Mouse (Mus musculus) right cerebral cortex, adult 18-20 months (tissue): Measurements from ENCODE around the gene Srl.
A peak's percentile ranks its signal among the peaks of the same experiment; 100 is the strongest.
"Not testable (repeated sequence)": the region's sequence is repeated elsewhere in the genome, so short reads cannot be mapped to it uniquely, and the experiment has no call there.

Experiments
- DNase-seq: peaks from one replicate; pipeline ENCODE4 v3.0.0; 2022; ENCODE audit warnings: mixed read lengths

Gene Srl

DNA sequence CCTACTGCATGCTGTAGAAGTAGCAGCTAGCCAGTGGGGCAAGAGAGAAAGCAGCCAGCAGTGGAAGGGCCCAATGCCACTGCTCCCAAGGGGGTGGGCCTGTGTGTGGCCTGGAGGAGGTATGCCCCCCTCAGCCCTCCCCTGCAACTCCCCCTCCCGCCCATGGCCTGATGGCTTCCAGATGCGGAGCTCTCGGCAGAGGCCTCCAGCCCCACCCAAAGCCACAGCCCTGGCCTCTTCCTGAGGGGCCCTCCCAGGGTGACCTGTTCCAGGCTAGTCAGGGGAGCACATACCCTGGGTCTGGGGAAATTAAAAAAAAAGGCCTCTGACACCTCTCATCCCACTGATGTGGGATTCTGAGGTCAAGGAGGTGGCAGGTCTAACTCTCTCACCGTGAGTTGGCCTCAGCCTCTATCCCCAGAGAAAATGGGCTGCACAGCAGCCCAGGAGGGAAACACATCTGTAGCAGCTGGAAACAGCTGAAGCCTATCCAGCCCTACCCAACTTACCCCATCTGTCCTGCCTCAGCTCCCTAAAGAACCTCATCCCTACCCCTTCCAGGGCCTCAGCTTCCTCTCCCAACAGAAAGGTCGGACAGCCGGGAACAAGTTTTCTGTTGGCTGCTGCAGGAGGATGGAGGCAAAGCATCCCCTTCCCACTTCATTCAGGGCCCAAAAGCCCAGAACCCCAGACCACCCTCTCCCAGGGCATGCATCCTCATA is 11.4 kb upstream of the Srl start:
- DNase-seq, result no peak

DNA sequence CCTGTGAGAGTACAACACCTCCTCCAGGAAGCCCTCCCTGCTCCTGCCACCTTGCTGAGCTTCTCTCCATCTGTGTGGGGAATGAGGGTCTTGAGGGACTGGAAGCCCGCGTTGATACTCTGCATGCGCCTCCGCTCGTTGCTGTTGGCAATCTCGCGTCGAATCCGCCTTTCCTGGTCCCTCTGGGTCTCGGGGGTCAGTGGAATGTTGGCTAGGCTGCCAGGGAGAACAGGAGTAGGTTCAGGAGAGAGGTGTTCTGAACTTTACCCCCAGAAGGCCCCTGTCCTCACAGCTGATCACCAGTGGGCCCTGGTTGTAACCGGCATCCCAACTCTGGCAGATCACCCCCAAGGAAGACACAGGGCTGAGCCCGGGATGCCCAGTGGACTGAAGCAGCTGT is 10.3 kb upstream of the Srl start:
- DNase-seq, result no peak

DNA sequence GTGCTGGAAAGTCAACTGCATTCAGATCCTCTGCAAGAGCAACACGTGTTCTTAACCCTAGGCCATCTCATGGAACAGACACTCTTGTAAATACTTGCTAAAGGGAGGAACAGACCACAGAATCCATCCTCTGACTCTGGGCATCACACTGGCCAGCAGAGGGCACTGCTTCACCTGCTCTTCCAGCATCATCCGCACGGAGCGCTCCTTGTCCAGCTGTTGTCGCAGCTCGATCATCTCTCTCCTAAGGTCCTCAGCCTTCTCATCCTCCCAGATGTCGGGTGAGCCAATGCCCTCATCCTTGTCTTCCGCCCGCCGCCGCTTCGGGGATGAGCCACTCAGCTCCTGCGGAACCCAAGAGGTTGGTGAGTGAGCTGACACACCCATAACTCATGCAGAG is 9.4 kb upstream of the Srl start:
- DNase-seq, result peak; percentile 59

DNA sequence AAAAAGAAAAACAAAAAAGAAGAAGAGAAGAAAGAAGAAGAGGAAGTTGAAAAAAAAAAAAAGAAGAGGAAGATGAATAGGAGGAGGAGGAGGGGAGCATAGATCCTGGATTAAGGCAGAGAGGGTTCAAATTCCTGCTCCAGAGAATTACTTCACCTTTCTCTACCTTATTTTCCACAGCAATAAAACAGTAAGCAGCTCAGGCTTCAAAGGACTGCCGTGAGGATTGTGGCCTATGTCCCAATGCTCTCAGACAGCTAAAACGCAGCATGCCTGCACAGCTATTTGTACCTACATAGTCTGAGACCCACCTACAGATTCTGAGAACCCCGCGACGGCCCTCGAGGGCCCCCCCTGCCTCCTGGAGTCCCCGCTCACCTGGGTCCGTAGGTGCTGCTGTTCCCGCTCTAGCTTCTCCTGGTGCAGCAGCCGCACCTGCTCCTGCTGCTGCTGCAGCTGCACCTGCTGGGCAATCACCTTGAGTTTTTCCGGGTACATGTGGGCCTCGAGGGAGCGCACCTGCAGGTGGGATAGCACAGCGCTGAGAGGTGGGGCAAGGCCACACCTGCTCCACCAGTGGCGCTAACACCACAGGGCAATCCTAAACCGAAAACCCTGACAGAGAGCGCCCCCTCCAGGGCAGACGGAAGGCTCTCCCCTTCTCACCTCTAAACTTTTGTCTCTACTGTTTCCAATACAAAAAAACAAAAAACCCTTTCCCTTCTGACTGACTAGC is 7.5 kb upstream of the Srl start:
- DNase-seq, result no peak

DNA sequence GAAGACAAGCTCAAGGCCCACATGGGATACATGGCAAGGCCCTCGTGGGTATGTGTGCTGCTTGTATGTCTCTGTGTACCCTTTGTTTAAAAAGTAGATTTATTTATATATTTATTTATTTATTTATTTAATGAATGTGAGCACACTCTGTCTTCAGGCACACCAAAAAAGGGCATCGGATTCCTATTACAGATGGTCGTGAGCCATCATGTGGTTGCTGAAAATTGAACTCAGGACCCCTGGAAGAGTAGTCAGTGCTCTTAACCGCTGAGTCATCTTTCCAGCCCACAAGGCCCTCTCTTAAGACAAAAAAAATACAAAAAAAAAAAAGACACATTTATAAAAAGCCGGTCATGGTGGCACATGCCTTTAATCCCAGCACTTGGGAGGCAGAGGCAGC is 6.0 kb upstream of the Srl start:
- no peak for DNase-seq

DNA sequence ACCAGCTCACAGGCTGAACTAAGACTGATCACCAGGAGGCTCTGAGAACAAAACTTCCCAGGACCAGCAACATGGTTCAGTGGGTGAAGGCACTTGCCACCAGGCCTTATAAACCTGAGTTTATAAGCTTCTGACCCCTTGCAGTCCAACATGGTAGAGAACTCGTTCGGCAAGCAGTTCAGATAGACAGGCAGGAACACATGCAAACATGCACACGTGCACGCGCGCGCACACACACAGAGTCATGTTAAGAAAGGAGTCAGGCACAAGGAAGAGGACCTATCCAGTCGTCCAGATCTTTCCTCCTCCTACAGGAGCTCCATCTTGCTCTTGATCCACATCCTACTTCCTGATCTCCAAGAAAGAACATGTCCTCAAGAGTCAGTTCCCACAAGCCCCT is 5.2 kb upstream of the Srl start:
- DNase-seq, result no peak

DNA sequence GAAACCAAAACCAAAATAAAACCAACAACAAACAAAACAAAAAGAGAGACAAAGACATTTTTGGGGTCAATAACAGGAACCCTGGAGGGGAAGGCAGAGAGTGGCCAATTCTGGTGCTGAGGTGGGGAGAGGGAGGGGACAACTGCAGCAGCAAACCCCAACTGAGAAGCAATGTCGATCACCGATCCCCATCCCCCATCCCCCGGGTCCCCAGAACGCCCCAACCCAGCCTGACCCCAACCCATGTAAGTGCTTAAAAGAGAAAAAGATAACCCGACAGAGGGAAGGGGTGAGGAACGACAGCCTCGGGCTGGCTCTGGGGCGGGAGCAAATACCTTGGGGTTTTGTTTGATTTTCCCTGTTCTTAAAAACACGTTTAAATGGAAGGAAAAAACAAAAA is 3.2 kb upstream of the Srl start:
- DNase-seq, result no peak

DNA sequence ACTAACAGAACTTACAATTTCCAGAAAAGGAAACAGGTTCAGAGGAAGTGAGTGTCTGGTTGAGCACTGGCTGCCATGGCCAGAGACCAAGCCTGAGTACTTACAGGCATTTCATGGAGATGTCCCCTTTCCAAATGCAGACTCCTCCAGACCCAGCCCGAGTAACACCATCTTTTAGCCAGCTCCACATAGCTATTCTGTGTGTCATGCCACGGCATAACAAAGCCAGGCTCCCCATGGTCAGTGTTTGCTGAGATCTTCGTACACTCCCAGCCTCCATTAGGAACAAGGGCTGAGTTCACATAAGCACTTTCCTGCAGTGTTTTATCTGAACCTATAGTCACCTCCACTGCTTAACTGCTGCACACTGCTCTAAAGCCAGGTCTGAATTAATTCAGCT is 1.6 kb upstream of the Srl start:
- no peak for DNase-seq

DNA sequence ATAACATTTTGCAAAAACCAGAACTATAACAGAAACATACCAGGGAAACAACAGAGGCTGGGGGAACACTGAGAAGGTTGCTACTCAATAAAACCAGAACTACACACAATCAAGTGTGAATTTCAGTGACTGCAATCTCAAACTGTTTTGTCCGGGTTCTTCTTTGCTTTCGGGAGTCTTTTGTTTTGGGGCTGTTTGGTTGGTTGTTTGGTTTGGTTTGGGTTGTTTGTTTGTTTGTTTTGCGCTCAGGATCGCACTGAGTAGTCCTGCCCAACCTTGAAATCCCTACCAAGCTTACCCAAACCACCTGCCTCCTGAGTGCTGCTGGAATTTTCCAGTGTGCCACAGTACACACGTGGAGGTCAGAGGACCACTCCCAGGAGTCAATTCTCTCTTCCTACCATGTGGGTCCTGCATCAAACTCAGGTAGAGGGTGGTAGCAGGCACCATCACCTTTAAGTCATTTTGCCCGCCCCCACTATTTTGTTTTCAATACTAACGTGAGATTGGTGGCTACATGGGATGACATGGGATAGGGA is 689 bp upstream of the Srl start:
- no peak for DNase-seq

DNA sequence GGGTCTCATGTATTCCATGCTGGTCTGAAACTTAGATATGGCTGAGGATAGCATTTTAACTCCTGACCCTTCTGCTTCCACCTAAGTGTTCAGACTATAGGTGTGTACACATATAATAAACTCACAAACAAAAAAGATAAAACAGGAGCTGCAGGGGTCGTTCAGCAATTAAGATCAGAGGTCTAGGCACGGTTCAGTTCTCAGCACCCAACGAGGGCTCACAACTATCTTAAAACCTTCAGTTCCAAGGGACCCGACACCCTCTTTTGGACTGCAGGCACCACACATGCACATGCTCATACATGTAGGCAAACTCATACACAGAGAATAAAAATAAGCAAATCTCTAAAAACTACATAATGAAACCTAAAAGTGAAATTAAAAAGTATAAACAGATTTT is 583 bp downstream of the Srl start:
- DNase-seq, result no peak

DNA sequence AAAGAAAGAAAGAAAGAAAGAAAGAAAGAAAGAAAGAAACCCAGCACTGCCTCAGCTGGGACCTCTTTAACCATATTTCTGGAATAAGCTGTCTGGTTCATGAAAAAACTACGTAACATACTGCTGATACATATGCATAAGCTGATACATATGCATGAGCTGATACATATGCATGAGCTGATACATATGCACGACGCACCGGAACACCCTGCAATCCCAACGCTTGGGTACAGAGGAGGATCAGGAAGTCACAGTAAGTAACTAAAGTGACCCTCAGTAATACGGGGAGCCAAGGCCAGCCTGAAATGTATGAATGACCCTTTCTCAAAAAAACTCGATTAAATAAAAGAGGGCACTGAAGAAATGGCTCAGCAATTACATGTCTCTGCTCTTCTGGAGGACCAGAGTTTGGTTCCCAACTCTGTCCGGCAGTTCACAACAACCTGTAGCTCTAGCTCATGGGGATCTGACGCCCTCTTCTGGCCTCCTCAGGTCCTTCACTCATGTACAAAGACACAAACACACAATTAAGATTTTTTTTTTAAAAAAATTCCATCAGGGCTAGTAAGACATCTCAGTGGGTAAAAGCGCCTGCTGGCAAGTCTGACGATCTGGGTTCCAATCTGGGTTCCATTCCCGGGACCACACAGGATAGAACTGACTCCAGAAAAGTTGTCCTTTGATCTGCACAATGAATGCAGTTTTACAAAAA is 1.4 kb downstream of the Srl start:
- no peak for DNase-seq

DNA sequence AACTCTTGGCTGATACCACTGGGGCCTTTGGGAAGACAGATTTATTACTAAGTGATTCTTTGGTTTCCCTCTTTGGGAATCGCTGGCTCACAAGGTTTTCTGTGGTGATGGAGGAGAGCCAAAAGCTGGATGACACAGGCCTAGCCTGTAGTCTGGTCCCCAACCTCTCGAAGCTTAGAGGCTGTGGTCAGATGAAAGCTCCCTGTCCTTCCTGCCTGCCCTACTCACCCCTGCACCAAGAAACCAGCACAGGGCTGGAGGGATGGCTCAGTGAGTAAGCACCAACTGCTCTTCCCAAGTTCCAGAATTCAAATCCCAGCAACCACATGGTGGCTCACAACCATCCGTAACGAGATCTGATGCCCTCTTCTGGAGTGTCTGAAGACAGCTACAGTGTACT is 2.1 kb downstream of the Srl start:
- DNase-seq, result no peak

DNA sequence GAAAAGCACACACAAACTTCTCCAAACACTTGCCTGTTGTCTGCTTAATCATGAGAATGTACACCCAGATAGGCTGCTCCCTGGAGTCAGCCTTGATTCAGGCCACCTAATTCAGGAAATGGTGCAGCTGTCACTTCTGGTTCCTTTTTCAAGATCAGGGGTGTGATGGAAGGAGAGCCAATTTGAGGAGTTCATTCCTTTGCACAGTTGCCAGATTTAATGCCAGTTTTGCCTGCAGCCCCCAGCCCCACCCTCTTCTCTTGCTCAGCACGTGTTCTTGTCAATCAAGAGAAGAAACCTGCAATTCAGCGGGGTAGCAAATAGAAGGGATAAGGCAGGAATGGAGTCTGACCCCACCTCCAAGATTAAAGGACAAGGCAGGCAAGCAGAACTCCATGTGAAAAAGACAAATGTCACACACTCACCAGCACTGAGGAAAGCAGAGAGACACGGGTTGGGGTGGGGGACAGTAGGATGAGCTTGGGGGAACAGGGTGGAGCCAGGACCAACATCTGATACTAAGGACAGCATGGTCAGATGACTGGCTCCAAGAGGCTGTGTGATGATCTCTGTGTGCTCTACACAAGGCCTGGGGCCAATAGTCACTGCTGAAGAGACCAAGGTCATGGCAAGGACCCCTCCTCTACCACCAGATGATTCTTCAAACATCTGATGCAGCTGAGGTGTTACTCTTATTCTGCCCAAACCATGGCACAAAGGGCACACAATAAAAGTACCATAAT is 3.8 kb downstream of the Srl start:
- DNase-seq, result no peak

DNA sequence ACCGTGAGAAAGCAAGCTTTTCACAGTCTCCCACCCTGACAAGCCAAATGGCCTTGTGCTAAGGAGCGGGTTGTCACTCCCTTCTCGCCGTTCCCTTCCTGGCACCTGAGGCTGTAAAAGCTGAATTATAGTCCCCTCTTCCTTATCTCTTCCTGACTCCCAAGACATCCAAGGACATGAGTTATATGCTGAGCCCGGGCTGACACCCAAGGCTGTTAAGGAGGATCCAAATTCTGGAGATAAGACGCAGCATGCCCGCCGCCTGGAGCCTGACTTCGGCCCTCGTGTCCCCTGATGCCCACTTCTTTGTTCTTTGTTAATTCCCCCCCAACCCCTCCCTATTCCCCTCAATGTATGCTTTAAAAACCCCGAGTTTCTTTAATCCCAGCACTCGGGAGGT is 14.2 kb downstream of the Srl start:
- DNase-seq, result not testable (repeated sequence)

DNA sequence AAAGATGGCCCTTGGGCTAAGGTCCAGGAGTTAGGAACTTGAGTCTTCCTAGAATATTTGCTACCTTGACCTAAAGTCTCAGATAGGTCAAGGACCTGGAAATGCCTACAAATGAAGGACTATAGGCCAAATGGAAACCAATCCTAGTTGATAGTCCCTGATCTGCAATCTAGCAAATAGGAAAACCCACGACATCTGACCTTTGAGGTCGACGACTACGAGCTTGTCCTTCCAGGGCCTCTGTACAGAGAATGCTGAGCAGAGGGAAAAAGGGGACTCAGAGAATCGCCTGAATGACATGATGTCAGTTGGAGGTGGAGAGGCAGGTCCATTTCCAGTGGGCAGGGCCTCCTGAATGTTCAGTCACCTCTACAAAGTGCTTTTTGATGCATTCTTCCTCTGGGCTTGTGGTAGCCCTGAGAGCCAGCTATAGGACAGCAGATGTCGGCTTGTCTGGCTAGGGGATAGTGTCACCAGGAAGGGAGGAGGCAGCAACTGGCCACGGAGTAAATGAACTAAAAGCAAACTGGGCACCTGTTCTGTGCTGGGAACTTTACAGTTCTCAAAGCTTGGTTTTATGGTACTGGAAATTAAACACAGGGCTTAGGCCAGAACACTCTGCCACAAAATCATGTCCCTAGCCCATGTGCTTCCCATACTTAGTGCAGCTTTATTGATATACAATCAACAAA is 18.2 kb downstream of the Srl start:
- DNase-seq, result no peak

DNA sequence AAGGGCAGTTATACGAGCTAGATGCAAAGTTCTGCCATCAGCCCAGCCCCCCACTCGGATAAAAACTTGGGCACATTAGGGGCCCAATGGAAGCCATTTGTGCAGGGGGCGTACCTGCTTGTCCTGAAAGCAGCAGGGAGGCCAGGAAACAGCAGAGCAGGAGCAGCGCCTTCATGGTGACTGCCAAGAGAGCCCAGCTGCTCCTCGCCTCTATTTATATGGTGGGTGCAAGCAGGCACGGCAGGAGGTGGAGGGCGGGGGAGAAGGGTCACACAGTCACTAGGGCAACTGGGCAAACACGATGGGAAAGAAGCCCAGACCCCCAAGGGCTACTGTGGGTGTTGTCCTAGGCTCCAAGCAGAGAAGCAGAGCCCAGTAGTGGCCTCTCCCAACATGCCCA is 18.7 kb downstream of the Srl start:
- no peak for DNase-seq

DNA sequence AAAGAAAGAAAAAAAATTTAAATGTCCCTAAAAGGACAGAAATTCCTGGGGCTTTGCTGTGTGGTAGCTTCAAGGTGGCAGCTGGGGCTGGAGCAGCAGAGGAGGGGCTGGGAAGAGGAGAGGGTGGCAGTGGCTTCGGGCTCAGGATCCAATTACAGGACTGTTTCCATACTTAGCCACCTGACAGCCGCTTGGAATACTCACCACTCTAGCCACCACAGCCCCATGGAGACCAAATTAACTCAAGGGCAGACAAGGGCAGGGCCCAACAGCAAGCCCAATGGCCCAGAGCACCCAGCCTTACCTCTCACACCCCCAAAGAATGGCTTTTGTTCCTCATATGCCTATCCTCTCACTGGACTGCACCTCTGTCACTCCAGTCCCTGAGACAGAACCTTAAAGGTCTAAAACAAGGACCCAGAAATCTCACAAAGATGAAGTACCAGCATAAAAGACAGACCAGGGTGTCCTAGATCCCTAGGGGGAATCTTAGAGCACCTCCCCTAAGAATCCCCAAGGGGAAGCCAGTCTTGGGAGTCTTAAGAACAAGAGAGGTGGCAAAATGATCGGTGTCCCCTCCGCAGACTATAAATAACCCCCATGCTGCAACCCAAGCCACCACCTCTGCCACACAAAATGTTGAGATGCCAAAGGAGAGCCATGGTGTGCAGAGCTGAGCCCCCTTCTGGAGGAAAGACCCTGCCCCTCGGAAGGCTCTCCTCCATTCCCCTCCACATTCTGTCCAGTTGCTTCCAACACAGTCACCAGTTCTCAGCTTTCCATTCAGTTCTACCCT is 19.7 kb downstream of the Srl start:
- no peak for DNase-seq

DNA sequence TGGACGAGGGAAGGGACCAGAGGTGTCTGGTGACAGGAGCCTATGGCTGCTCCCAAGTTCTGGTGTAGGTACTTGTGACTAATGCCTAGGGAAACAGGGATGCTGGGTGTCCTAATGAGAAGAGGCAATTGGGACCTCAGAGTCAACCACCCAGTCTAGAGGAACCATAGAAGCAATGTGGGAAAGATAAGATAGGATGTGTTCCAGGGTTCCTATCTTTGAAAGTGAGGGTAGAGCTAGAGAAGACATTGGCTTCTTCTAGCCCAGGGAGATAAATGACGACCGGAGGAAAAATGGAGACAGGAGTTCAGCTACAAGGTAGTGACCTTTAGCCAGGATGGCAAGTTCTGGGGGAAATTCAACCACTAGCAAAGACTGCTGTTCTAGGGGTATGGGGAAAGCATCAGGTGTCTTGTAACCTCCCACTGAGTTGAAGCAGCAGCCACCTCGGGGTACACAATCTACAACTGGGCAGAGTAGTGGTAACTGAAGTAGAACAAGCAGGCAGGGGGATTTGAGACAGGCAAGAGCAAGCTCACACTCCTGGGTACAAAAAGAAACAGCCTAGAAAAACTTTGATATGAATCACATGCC is 20.4 kb downstream of the Srl start:
- DNase-seq, result no peak

DNA sequence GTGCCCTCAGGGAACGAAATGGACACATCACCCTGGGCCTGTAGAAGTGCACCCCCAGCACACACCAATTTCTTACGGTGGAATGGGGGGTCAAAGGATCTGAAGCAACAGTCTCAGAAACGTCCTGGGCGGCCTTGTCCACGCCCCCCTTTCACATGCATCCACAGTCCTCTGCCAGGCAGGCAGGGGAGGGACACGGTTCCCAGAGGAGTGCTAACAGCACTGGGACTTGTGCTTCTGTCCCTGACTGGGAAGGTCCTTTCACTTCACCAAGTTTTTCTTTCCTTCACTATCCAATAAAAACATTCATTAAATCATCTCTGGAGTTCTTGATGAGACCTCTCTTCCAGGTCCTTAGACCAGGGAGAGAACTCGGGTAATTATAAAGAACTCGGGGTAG is 20.9 kb downstream of the Srl start:
- DNase-seq, result no peak

DNA sequence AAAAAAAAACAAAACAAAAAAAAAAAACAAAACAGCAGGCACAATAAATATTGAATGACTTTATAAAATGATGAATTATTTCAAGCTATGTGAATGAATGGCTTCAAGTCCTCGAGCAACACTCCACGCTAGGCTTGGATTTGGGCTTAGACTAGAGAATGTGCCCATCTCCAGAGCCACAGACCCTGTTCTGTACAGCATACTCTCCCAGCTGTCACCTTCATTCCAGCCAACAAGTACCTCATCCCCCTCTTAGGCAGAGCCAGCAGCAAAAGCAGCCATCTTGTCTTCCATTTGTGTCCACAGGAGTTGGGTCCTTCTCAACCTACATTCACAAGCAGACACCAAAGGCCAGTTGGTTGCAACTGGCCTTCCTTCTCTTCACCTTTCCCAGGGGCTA is 21.8 kb downstream of the Srl start:
- DNase-seq, result no peak

DNA sequence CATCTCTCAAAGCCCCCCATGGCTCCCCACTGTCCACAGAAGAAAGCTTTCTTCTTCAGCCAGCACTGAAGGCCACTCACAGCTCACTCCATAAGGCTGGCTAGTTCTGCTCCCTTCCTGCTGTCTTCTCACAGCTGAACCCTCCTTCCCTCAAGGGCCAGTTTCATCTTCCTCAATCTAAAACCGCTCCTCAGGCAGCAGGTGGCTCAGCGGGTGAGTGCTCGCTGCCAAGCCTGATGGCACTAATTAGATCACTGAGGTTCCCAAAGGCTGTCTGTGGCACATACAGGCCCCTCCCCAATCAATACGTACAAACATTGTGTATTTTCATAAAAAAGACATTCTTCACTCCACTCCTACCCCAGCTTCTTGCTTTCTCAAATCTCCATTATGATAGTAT is 22.5 kb downstream of the Srl start:
- DNase-seq, result no peak
